Mouse (Mus musculus): ENCODE results near the gene Adap2.
A peak's percentile ranks its signal among the peaks of the same experiment; 100 is the strongest.

Adap2 gene

GRCm38 (mm10) chr11:80196351-80196750 lies 42.4 kb downstream of the Adap2 start:
- ATAC-seq (ENCODE audit: low TSS enrichment) = no peak

- no peak for ATAC-seq (ENCODE audit: low TSS enrichment)
Measured at GRCm38 (mm10) chr11:80199316-80199715, 45.4 kb downstream of the Adap2 start.

- no peak for ATAC-seq (ENCODE audit: low TSS enrichment)
Measured at GRCm38 (mm10) chr11:80199773-80200172, 45.9 kb downstream of the Adap2 start.

- no peak for ATAC-seq (ENCODE audit: low TSS enrichment)
Measured at GRCm38 (mm10) chr11:80200326-80200725, 46.4 kb downstream of the Adap2 start.

GRCm38 (mm10) chr11:80202296-80202695 lies 48.4 kb downstream of the Adap2 start:
- ATAC-seq (ENCODE audit: low TSS enrichment) = no peak

- no peak for ATAC-seq (ENCODE audit: low TSS enrichment)
Measured at GRCm38 (mm10) chr11:80204037-80204436, 50.1 kb downstream of the Adap2 start.

- ATAC-seq (ENCODE audit: low TSS enrichment) = no peak
Measured at GRCm38 (mm10) chr11:80204941-80205340, 51.0 kb downstream of the Adap2 start.

- ATAC-seq (ENCODE audit: low TSS enrichment) = no peak
Measured at GRCm38 (mm10) chr11:80208465-80208859, 54.6 kb downstream of the Adap2 start.

- peak; percentile 96 for ATAC-seq (ENCODE audit: low TSS enrichment)
Measured at GRCm38 (mm10) chr11:80208860-80209800, 55.2 kb downstream of the Adap2 start, which contains the start of gene Rhot1. Gene Rhot1 (plus strand): TSS chr11:80209019.

- no peak for ATAC-seq (ENCODE audit: low TSS enrichment)
Measured at GRCm38 (mm10) chr11:80210321-80210720, 56.4 kb downstream of the Adap2 start.

- no peak for ATAC-seq (ENCODE audit: low TSS enrichment)
Measured at GRCm38 (mm10) chr11:80212282-80212681, 58.4 kb downstream of the Adap2 start.

- ATAC-seq (ENCODE audit: low TSS enrichment) = no peak
Measured at GRCm38 (mm10) chr11:80215291-80215690, 61.4 kb downstream of the Adap2 start.

GRCm38 (mm10) chr11:80218657-80219293 lies 64.9 kb downstream of the Adap2 start:
- no peak for ATAC-seq (ENCODE audit: low TSS enrichment)

Data from frontal cortex, adult (tissue).